Mouse (Mus musculus): ENCODE measurements around the gene Tns1.
A peak's percentile ranks its signal among the peaks of the same experiment; 100 is the strongest.
"Not testable (repeated sequence)": the region's sequence is repeated elsewhere in the genome, so short reads cannot be mapped to it uniquely, and the experiment has no call there.

Gene Tns1

DNA sequence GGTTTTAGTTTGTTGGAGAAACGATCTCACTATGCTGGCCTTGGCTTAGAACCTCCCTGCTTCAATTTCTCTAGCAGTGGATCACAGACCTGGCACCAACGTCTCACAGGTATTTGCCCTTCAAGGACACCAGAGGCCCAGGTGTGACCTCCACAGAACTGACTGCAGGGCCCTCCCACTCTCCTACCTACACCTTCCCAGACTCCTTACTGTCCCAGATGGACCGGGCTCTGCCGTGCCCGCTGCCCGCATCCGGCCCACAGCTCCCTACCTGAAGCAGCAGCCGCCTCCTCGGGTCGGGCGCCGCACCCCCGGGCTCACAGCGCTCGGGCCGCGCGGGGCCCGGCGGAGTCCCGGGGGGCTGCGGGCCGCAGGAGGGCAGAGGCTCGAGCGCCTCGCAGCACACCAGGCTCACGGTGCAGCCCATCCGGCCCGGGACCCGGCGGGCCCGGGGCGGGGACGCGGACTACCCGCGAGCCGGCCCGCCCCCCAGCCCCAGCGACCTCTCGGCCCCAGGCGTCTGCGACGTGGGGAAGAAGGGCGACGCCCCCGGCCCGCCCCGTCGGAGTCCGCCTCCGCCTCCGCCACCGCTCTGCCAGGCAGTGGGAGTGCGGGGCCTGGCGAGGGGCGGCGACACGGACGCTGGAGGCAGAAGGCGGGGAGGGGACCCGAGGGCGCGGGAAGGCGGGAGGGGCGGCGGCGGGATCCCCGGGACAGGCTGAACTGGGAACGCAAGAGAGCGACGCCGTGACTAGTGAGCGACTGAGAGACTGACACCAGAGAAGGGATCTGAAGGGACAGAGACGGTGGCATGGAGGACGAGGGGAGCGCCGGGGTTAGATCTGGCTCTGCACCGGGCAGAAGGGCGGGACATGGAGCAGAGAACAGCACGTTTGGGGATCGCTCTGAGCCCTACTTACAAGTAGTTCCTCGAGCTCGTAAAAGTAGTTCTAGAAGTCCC is at the start of gene Tns1:
Tns1 (minus strand) TSS at position 429 of the 961 bp plus-strand sequence.
- no peak for DNase-seq (ENCODE audit: low read depth, low spot score)

DNA sequence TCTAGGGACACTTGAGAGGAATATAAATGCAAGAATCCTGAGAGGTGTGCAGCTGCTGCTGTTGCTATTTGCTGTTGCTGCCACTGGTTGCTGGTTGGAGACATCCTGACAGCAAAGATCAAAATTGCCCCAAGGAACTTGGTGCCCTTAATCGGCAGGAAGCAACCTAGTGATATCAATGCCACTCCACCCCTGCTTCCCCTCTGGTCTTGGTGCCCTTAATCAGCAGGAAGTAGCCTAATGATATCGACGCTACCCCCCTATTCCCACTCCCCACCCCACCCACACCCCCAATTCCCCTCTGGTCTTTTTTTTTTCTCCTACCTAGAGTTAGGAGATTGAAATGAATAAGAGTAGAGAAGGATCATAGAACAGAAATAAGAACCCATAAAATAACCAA is 48.5 kb upstream of the Tns1 start:
- DNase-seq (ENCODE audit: low read depth, low spot score) = no peak

DNA sequence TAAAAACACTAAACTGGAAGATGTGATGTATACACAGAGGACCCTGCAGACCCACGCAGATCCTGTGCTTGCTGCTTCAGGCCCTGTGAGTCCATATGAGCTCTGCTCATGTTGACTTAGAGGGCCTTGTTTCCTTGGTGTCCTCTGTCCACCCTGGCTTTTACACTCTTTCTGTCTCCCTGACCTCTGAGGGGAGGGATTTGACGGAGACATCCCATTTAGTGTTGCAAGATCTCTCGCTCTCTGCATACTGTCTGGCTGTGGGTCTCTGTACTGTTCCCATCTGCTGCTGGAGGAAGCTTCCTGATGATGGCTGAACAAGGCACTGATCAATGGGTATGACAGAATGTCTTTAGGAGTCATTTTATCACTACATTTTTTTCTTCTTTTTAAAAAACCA is 45.5 kb upstream of the Tns1 start:
- DNase-seq (ENCODE audit: low read depth, low spot score) = no peak

DNA sequence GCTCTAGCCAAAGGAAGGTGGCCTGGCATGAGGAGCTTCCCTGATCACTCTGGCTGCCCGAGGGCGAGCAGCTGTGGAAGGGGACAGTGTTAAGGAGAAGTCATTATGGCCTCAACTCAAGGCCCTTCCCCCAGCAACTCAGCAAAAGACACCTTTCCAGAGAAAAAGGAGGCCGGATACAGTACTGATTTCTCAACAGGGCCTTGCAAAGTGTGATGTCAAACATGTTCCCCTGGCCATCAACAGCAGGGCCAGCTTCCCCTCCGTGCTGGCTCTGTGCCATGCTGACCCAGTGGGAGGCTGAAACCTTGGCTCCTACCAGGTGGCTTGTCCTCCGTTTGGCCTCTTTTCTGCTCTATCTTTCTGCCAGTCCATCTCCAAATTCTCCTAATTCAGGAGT is 42.9 kb upstream of the Tns1 start:
- no peak for DNase-seq (ENCODE audit: low read depth, low spot score)

DNA sequence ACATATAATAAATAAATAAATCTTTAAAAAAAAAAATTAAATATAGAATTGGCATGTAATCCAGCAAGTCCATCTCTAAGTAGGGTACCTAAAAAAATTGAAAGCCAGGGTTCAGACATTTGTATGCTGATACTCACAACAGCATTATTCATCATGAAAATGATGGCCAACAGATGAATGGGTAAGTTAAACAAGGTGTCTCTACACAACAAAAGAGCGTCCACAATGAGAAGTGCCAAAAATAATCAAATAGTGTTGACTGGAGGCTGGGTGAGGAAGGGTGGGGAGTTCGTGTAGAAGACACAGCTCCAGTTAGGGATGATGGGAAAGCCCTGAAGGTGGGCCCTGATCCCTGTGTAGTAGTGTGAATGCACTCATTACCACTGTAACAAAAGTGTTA is 35.8 kb upstream of the Tns1 start:
- DNase-seq (ENCODE audit: low read depth, low spot score) = no peak

DNA sequence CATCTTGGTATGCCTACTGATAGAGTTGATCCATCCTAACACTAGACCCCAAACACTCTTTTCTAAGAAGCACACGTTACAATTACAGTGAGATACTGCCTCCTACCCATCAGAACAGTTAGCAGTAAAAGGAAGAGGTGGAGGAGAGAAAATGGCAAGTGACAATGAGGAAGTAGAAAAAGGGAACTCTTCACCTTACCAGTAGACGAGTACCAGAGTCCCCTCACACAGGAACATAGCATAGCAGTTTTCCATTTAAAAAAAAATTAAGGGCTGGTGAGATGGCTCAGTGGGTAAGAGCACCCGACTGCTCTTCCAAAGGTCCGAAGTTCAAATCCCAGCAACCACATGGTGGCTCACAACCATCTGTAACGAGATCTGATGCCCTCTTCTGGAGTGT is 35.4 kb upstream of the Tns1 start:
- not testable (repeated sequence) for DNase-seq (ENCODE audit: low read depth, low spot score)

DNA sequence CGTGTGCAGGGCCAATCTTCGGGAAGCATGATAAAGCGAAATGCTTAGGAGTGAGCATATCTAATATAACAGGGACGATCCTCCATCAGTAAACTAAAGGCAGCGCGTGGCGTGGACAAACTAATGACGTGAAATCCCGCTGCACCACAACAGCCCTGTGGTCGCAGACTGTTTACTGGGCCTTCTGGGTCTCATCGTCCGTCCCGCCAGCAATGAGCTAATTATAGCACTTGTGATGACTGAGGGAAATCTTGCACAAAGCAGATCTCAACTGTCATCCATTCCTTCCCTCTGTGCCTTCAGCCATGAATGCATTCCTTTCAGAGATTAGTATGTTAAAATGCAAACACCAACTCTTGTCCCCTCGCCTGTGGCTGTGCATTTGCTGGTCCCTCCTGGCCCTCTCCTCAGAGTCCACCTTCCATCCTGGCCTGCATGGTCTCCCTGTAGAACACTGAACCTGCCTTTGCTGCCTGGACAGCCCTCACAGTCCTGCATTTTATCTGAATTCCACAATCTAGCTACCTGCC is 32.2 kb upstream of the Tns1 start:
- no peak for DNase-seq (ENCODE audit: low read depth, low spot score)

DNA sequence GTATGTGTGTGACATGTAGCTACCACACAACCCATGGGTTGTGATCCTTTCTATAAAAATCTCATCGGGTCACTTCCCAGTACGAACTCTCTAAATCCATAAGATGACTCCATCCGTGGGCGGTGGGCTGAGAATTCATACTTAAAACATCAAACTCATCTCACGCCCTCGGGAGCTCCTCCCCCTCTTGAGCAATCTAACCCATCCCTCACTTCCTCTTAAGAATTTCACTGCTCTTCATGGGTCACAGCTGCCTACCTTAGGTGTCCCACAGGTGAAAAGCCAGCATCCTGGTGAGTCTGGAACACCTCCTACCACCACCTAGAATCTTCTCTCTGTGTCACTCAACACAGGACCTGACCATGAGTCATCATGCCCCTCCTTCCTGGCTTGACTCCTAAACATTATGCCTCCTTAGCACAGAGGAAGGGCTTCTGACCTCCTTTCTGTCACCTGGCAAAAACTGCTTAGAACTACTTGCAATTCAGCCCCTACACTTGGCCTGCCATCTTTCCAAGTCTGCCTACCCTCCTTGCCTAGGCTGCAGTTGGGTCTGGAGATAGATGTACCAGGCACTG is 31.3 kb upstream of the Tns1 start:
- DNase-seq (ENCODE audit: low read depth, low spot score) = no peak

DNA sequence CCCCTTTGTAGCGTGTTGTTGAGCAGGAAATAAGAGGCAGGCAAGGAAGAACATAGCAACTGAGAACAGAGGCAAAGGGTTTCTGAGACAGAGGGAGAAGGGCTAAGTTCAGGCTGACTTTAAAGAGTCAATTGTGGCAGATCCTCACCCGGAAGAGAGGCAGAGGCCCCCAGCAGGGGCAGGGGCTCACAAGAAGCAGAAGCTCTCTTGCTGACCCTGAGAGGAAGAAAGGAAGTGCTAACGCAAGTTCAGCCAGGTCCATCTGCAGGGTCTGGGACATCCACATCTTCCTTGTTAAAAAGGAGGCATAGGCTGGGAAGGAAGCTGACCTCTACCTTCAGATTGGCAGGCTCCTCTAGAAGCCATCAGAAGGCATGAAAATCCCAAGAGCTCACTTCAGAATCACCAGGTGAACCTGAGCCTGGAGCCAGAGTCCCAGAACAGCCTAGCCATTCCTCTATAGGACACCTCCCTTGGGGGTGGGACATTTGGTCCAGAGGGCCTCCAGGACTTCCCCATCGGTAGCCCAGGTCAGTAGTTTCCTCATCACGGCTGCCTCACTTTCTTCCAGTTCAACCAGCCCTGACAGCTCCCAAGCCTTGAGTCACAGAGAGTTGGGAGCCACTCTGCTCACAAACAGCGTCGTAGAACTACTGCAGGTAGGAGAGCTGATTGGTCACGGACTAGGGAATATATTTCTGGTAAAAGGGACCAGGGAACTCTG is 29.4 kb upstream of the Tns1 start, which contains the start of gene Cxcr2:
Cxcr2 (plus strand) TSS at position 529 of the 724 bp plus-strand sequence.
- no peak for DNase-seq (ENCODE audit: low read depth, low spot score)

DNA sequence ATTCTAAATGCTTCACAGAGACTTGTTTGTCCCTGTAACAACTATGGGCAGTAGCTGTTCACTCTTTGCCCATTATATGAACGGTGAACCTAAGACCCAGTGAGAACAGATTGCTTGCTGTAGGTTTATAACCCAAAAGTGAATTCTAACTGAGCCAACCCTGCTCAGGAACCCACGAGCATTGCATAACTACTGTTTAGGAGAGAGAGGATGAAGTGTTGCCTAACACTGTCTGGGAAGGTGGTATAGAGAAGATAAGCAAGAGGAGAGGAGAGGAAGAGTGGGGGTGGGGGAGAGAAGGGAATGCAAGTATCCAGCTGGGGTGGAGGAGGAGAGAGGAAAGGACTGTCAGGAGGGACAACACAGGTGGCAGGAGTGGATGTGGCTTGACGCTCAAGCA is 26.8 kb upstream of the Tns1 start:
- no peak for DNase-seq (ENCODE audit: low read depth, low spot score)

DNA sequence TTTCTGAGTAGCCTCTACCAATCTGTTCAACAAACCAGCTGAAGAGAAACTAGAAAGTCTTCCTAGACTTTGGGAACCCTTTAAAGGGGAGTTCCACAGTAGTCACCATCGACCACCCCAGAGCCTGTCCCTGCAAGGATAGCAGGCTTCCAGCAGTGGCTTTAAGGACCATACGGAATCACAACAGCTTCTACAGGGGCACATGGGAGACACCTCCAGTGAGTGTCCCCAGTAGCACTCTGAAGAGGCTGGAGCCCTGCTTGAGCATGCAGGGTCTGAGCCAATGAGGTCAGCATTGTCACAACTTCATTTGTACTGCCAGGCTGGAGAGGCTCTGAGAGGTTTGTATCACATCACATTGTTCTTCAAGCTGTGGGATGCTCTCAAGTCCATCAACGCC is 25.9 kb upstream of the Tns1 start:
- DNase-seq (ENCODE audit: low read depth, low spot score) = no peak

DNA sequence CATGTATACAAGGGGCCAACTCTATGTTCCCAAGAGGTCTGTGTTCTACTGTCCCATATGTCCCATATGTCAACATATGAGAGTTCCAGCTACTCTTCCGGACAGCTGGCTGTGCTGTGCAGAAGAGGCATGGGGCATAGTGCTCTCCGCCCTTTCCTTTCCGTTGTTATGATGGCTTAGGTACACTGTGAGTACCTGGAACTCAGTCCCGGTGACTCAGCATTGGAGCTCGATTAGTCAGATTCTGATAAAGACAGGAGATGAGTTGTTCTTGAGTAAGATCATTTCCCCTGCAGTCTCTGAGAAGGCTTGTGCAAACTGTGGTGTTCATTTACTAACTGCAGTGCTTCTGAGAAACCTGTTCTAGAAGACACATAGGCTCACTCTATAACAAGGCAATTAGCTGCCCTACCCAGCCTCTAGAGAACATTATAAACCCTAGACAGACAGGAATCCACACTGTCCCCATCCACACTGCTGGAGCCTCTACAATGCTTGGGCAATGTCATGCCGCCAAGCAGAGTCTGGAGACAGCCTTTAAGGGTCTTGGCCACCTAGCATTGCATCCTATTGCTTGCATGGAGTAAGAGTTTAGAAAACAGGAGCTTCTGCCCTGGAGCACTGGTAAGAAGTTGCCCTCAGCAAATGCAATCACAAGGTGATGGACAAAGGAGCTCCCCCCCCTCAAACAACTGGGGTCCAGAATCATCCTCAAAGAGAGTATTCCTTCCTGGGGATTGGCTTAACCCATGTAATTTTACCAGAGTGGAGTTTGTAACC is 25.0 kb upstream of the Tns1 start:
- DNase-seq (ENCODE audit: low read depth, low spot score) = no peak

DNA sequence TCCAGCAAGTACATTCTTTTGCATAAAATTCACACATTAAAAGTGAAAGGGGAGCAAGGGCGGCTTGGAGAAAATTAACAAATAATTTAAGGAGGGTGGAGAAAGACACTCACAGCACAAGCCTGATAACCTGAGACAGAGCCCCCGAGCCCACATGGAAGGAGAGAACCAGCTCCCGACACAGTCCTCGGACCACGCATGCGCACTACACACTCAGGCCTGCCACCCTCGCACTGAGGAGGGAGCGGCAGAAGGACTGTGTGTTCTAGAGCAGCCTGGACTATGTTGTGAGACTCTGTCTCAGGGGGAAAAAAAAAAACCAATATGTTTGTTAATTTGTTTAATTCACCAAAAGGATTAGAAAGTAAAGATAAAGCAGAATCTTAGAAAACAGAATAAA is 17.5 kb upstream of the Tns1 start:
- DNase-seq (ENCODE audit: low read depth, low spot score) = no peak

DNA sequence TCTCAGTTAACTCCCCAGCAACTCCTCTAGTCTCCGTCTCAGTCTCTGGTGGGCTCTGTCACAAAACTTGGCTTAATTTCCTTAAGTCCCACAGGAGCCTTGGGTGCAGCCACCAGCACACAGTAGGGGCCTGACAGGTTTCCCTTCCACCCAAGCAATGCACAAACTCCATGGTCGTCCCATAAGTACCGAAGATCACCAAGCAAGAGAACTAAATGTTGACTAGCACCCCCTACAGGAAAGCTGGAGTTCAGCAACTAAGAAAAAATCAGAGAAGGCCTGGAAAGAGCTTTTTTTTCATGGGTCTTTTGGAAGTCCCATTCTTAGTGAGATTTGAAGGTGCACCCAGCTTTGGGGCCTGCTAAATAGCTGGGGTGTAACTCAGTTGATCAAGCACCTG is 15.2 kb upstream of the Tns1 start:
- no peak for DNase-seq (ENCODE audit: low read depth, low spot score)

DNA sequence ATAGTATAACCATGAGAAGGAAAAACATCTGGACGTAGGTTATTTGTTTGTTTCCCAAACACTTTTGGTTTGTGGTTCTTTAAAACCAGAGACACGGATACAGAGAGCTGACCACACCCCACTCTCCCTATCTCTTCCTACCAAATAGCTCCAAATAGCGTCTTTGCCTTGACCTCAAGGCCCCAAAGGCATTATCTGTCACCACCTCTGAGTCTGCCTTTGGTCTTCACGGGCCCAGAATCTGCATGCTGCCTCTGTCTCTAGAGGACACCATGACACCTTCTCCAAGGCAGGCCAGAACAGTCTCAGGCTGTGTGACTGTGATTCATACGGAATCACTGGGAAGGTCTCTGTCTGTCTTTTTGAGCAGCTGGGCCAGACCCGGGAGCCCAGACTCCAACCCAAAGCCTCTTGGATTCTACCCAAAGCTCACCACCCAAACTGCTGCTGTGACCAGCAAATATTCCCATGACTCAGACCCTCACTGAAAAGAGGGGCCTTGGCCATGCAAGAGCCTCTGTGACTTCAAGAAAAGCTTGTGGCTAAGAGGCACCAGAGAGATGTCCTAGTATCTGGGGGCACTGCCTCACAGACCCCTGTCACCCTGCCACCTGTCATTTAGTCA is 11.2 kb upstream of the Tns1 start:
- DNase-seq (ENCODE audit: low read depth, low spot score) = no peak

DNA sequence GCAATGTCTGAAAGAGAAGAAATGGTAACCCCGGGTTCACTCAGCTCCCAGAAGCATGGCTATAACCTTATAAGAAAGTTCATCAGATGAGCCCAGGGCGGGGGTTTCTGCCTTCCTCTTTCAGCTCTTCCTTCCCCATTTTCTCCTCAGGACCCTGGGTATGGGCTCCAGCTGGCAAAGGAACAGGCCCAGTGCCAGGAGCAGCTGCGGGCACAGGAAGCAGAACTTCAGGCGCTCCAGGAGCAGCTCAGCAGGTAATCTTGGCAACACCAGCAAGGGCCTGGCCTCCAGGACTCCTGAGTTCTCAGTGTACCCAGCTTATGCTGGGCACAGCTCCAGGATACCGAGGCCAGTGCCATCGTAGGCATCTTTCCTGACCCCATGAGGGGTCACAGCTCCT is 9.7 kb upstream of the Tns1 start:
- DNase-seq (ENCODE audit: low read depth, low spot score) = no peak

DNA sequence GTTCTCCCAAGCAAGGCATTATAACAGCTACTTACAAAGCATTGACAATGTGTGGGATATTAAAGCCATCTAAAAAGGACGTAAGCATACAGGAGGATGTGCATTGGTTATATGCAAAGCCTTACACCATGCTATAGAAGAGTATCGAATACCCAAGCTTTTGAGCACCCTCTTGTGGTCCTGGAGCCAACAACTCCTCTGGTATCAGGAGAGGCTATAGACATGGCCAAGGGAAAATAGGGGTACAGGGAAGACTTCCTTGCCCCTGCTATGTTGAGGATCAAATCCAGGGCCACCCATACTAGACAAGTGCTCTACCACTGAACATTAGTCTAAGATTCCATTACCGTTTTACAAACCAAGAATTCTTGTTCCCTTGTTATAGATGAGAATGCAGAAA is 7.8 kb upstream of the Tns1 start:
- no peak for DNase-seq (ENCODE audit: low read depth, low spot score)

DNA sequence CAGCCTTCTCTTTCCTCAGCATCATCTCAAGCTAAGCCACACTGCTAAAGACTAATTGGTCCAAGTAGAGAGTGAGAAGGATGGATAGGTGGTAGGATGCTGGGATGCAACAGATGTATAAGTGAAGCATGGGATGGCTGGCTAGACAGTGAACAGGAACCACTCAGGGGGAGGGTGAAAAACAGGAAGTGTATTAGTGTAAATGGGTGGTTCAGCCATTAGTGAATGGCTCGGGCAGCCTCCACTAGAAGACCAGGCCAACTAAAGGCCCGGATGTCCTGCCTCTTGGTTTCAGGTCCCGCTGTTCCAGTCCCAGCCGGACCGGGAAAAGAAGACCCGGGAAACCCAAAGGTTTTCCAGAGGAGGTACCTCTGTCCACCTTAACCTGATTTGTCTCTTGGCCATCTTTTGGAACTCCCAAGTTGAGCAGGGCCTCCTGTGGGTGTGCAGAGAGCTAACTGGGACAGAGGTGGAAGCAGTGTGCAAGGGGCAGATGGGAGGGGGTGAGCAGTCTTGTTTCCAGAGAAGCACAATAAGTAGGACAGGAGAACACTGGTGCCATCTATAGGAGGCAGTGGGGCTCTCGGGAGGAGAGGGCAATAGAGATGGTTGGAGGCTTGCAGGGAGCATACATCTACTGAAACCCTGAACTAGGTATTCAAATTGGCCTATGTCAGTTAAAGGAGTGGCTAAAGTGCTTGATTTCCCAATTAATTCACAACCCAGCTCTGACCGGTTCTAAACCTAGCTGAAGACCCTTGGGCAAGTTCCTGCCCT is 6.8 kb upstream of the Tns1 start:
- DNase-seq (ENCODE audit: low read depth, low spot score) = no peak

DNA sequence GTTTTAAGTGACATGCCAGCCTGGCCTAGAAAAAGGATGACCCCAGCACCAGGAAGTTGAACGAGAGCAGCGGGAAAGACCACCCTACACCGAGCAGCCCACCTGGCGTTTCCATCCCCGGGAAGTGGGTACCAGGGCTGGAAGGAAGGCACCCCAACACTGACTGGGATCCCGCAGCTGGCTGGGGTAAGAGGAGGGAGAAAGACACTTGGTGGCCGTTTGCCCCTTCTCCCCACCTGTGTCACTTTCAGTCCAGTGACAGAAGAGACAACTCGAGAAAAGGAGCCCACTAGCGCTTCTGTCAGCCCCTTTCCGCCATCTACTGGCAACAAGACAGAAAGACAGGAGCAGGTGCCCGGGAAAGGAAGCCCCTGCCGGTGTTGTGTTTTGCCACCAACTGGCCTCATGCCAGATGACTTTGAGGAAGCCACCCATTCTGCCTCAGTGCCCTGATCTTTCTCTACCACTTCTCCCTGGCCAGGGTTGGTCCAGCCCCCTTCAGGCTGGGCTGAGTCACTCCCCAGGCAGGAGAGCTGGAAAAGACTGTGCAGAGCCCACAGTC is 823 bp upstream of the Tns1 start, which contains the start of gene Rufy4:
Rufy4 (plus strand) TSS at position 551 of the 562 bp plus-strand sequence.
- DNase-seq (ENCODE audit: low read depth, low spot score) = peak; percentile 73

DNA sequence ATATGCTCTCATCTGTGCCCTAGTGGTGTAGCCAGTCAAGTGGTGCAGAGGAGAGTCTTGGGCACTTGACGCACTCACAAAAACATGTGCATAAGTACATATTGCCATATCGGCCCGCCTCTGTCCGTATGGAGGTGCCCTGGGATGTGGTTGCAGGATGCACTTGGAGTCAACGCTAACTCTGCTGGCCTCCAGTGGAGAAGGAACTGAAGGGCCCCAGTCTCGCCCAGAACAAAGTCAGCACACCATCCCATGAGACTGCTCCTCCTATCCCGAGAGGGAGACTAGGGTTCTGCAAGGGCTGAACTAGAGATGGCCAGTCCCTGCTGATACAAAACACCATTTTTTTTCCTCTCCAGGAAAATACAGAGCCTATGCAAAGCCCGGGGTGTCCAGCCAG is 1.0 kb downstream of the Tns1 start:
- no peak for DNase-seq (ENCODE audit: low read depth, low spot score)

All from forelimb bud, embryonic 11.5 days (tissue).